Mouse (Mus musculus) granulocyte monocyte progenitor cell, adult 5-6 weeks (primary cell): ENCODE results near the gene Sox5. TPM values are rescaled to one million over a fixed set of nuclear protein-coding genes. Genes with fewer than 3 reads are reported as not detected.

Source experiments
- ATAC-seq: replicated peaks from 2 replicates; pipeline ENCODE4 v1.8.0; 2016; ENCODE audit warnings: mild to moderate bottlenecking, moderate TSS enrichment, inconsistent platforms; ENCODE audit not compliant: poor library complexity, severe bottlenecking
- total RNA-seq, 2 experiments: library from RNA; stranded (forward) in 1 of 2; stranded (reverse) in 1 of 2; fragments of 200-712, 200-1000 nt in 1 of 2; fragments of >200 nt in 1 of 2; fragmentation: Nextera tagmentation in 1 of 2; gene quantifications; 2 replicates each; pipeline ENCODE4 v1.2.3; 2014 to 2017

The Sox5 gene
- total RNA-seq, 2 experiments from 2014 or later = not detected

DNA sequence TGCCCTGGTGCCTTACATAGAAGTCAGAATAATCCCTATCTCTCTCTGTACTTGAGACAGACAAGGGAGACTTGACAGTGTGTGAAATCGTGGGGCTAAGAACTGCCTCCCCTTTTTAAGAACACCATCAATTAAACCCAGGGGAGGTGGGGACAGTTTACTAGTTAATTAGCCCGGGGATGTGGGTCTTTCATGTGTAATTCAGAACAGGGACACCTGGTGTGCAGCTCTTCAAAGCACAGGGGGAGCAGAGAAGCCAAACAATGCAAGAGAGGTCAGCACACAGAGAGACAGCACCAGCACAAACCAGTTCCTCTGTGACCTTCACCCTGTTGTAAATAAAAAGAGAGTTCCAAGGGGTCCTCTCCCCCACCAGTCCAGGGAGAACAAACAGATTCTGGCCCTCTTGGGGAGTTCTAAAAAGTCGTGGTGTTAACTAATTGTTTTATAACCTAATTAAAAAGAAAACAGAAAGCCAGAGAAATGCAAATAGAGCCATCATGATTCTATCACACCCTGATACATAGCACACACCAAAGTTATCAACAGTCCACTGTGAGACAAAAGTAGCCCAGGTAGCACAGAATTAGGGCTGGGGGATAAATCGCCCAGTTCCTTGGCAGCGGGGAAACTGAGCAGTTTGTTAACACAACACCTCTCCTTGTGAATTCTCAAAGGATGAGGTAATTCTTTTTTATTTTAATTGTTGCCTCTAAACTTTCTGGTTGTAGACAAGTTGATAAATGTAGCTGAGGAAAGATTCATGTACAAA lies 420.3 kb downstream of the Sox5 start:
- no peak for ATAC-seq

DNA sequence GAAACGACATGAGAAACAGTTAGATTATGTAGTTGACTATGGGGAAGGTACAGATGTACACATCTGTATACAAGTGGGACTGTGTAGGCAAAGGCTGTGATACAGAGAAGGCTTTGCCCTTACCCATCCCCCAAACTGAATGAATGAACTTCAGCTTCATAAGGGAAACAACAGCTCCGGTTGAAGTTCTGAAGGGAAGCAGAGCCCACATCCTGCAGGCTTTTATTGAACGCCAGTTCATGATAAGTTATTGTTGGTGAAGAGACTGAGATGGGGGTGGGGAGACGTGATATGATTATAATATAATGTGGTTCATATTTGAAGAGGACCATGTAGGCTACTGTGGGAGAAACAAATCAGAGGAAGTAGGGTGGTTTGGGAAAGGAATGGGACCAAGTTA lies 424.7 kb downstream of the Sox5 start:
- ATAC-seq = no peak

DNA sequence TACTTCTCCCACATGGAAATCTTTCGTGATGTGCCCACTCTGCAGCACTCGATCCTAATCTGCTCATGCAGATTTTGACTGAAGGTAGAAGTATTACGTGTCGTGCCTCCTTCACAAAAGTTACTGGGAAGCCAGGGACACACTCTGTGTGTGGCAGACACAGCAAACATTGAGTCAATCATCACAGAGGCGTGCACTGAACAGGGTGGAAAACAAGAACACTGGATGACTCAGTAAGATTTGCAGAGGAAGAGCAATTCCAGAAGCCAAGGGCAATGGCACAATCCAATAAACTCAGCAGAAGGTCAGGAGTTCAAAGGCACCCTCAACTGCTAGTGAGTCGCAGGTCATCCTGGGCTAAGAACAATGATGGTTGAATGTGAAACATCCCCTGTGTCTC lies 430.7 kb downstream of the Sox5 start:
- ATAC-seq = no peak

DNA sequence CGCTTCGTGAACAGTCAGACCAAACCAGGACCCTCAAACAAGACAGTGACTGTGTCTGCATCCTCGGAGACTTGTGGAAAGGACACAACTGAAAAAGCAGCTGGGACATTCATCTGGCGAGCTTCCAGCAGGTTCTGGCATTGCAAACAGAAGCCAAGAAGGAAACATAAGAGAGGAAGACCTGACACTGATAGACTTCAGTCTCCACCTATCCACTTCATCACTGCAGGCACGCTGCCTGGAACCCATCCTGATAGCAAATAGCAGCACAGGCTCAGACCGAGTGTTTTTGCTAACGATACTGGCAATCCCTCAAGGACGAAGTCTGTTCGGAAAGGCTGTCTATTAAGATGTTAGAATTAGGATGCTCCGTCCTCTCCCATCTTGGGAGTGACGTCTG lies 438.4 kb downstream of the Sox5 start:
- ATAC-seq = no peak

- ATAC-seq = no peak
Observed at GRCm38 (mm10) chr6:144339554-144339953, 442.2 kb downstream of the Sox5 start.

GRCm38 (mm10) chr6:144339006-144339405 lies 442.8 kb downstream of the Sox5 start:
- no peak for ATAC-seq

GRCm38 (mm10) chr6:144338221-144338620 lies 443.6 kb downstream of the Sox5 start:
- no peak for ATAC-seq

DNA sequence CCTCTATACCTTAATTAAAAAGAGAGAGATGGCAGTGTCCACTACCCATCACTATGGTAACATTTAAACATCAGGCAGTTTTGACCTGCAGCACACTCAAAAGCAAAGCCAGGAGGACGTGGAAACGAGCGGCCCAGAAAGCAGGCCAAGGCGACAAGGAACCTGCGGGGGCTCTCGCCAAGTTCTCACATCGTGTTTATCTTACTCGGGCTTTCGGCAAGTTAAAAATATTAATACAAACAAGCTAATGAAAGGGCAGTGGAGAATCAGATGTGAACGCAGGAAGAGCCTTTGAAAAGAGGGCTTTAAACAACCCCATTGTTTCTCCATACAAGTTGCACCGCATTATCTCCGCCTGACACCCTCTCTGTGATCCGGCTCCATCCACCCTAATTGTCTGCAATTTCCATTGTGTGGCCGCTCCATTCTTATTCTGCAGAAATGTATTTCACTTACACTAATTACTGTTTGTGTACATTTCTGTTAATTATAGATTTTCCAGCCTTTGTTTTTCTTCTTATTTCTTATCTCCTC lies 444.3 kb downstream of the Sox5 start:
- no peak for ATAC-seq

DNA sequence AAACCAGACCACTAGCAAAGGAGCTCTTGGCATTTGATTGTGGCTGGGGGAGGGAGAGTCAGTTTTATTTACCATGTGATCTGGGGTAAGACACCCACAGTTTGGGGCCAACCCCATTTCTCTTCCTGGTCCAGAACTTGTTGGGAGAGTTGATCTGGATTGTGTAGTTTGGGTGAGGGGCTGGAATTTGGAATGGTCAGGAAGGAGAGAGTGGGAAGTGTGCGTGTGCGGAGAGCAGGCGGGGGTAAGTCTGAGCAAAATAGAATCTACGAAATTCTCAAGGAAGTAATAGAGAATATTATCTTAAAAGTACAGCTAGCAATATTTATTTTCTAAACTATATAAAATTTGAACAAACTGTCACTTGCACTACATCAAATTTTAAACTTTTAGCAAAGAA lies 445.0 kb downstream of the Sox5 start:
- ATAC-seq = no peak

- ATAC-seq = no peak
Observed at GRCm38 (mm10) chr6:144333146-144333545, 448.6 kb downstream of the Sox5 start.

- ATAC-seq = no peak
Observed at GRCm38 (mm10) chr6:144332027-144332426, 449.8 kb downstream of the Sox5 start.

DNA sequence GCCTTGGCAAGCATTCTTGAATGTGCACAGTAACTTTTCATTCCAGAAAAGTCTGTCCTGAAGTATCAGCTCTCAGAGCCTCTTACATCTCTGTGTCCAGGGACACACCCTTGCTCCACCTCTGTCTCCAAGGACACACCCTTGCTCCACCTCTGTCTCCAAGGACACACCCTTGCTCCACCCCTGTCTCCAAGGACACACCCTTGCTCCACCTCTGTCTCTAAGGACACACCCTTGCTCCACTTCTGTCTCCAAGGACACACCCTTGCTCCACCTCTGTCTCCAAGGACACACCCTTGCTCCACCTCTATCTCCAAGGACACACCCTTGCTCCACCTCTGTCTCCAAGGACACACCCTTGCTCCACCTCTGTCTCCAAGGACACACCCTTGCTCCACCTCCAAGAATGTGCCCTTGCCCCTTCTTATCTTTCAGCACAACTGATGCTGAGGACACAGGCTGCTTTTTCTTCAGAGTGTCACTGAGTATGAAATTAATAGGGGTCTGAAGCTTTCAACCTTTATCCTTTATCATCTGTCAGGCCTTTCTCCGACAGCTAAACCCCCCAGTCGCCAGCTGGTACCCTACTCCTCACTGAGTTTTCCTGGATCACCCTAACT lies 452.4 kb downstream of the Sox5 start:
- no peak for ATAC-seq

DNA sequence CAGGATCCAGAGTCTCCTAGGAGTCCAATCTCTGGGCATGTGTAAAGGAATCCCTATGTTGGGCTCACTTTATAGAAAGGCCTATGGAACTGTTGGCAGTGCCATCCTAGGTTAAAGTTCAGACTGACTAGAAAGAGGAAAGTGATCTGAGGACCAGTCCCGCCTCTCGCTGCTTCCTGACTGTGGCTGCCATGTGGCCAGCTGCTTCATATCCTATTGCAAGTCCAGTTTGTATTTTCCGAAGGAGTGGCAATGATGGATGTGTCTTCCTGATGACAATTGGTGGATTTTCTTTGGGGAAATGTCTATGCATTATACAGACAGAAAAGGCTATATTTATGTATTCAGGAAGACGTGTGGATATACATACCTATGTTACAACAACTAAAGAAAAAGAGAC lies 453.0 kb downstream of the Sox5 start:
- ATAC-seq = no peak

DNA sequence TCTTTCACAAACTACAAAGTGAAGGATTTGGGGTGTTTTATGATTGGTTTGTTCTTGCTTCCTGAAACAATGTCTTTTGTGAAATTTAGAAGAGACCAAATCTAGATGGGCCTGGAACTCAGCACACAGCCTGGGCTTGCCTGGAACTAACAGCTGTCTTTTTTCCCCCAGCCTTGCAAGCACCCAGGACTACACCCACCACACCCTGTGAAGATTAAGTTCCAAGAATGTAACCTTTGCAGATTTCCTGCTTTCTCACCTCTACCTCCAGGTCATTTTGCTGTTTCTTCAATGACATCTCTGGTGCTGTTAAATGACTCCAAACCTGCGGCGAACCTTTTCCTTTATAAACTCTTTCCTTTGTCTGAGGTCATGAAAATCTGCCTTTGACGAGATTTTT lies 455.0 kb downstream of the Sox5 start:
- ATAC-seq = no peak

DNA sequence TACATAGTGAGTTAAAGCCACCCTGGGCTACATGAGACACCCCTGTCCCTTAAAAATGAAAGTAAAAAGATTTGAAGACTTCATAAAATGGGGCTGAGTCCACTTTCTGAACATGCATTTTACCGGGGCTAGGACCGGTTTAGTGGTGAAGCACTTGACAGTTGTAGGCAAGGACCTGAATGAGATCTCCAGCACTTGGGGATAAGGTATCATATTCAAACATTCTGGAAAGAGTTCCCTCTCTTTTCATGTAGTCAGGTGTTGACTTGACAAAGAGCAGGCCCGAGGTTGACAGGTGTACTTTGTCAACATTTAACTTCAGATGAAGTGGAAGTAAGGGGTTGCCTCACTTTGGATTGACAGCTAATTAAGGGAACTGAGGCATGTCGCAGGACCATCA lies 458.4 kb downstream of the Sox5 start:
- no peak for ATAC-seq

GRCm38 (mm10) chr6:144322297-144323047 lies 459.3 kb downstream of the Sox5 start:
- ATAC-seq = no peak

- ATAC-seq = no peak
Observed at GRCm38 (mm10) chr6:144320327-144320726, 461.4 kb downstream of the Sox5 start.

DNA sequence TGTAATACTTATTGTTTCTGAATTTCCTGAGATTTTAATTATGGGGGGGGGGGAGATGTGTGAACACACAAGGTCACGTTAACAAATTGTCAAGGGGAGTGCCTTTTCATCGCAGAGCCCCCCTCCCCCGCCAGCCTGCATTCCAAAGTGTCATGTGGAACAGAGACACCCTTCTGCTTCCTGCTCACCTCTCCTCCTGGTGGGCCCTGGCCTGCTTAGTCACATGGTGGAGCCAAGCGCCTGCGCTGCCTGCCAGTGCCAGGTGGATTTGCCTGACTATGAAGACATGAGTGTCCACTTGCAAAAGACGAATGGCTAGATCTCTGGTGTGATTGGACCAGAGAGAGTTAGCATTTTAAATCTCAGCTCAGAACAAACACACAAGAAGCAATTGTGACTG lies 462.1 kb downstream of the Sox5 start:
- no peak for ATAC-seq

DNA sequence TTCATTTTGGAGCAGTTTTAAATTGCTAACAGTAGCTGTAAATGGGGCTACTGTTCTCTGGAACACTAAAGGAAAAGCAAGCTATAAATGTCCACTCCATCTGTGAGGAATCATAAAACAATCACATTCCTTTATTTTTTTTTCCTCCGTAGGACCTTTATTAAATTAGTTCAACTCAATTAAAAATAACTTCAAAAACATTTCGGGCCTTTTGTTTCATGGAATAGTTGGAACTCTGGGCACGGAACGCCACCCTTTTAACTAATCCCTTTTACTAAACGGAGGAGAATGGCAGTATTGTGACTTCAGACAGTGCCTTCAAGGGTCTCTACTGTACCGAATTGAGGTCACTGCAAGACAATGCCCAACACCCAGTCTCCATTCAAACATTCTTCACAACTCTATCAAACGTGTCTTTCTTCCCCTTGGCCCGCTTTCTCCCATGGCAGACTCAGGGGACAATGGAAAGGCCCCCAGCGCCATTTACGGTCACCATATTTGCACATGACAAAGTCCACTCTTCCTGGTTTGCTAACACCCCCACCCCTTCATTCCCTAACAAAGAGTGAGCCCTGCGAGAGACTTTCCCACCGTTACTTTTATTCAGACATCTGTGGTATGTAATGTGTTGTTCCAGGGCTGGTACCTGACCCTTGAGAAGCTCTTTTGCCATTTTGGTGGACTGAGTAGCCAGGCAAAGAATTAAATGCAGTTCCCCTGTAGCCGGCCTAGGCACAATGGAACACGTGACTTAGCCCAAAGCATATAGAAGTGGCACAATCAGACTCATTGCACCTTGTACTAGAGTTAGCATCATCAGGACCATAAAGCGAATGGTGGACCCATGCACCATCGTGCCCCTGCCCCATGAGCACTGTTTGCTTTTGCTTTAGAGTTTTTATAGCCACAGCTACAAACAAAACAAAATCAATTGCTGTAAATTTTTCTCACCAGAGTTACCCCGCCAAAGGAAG lies 468.7 kb downstream of the Sox5 start:
- ATAC-seq = no peak

DNA sequence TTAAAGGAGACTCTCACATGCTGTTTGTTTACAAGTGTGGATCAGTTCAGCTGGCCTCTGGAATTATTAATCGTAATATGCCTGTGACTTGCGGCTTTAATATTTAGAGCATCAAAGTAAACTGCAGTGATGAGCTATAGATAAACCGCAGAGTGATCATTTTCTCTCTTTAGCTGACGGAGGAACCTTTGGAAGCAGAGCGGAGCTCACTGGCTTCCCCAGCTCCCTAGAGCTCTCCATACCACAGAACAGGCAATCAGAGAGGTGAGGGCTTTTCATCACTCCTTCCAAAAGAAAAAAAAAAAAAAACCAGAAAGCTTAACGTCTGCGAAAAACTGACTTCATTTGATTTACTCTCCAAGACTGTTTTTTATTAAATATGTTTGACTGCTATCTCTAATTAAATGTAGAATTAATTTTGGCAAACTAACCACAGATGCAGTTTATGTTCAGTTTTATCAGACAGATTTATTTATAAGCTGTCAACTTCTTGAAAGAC lies 469.4 kb downstream of the Sox5 start:
- ATAC-seq = no peak
